Mouse (Mus musculus) E14TG2a.4 (cell line): ENCODE data around the gene Slc19a1.

Experiments
- H3K27me3 ChIP-seq: 2 replicates; pipeline ENCODE4 v1.6.1; 2014; ENCODE audit warnings: low read length, control low read depth; ENCODE audit not compliant: insufficient read depth
- H3K36me3 ChIP-seq: 2 replicates; pipeline ENCODE4 v1.6.1; 2014; ENCODE audit warnings: low read length, control low read depth; ENCODE audit not compliant: insufficient read depth
- H3K4me1 ChIP-seq: replicated peaks from 2 replicates; pipeline ENCODE4 v1.6.1; 2014; ENCODE audit warnings: low read depth, low read length, control low read depth
- H3K4me3 ChIP-seq: replicated peaks from 2 replicates; pipeline ENCODE4 v1.5.1; 2014; ENCODE audit warnings: mild to moderate bottlenecking, low read length
- H3K9me3 ChIP-seq: 2 replicates; pipeline ENCODE4 v1.6.1; 2014; ENCODE audit warnings: low read length, control low read depth
- CTCF ChIP-seq: conservative IDR thresholded peaks from 2 replicates; pipeline ENCODE4 v1.5.1; 2014; ENCODE audit warnings: low read length
- NANOG ChIP-seq: IDR thresholded peaks from 2 replicates; pipeline ENCODE4 v1.6.1; 2014; ENCODE audit warnings: borderline replicate concordance, low read length, mixed read lengths
- POU5F1 ChIP-seq: IDR thresholded peaks from 2 replicates; pipeline ENCODE4 v1.6.1; 2014; ENCODE audit warnings: low read length, borderline replicate concordance

Gene Slc19a1

GRCm38 (mm10) chr10:77048196-77048595, 16.2 kb downstream of the Slc19a1 start:
- peaks cover 97% of the 10 kb centered on the region for H3K36me3 ChIP-seq
- H3K4me1 ChIP-seq: peaks cover 42% of the 10 kb centered on the region
- no peak overlapping the region for H3K4me3 ChIP-seq
- no peaks in the 10 kb centered on the region for H3K9me3 ChIP-seq
- H3K27me3 ChIP-seq: no peaks in the 10 kb centered on the region
- TF ChIP-seq POU5F1 (no peak), NANOG (no peak), CTCF (no peak)

GRCm38 (mm10) chr10:77048606-77049005, 16.6 kb downstream of the Slc19a1 start:
- Histone ChIP-seq H3K36me3 (peaks cover 97% of the 10 kb centered on the region), H3K27me3 (no peaks in the 10 kb centered on the region), H3K9me3 (no peaks in the 10 kb centered on the region), H3K4me1 (peaks cover 42% of the 10 kb centered on the region), H3K4me3 (no peak overlapping the region)
- TF ChIP-seq NANOG (no peak), POU5F1 (no peak), CTCF (no peak)

- no peak overlapping the region for H3K4me3 ChIP-seq
- no peaks in the 10 kb centered on the region for H3K27me3 ChIP-seq
- 0 out of 2 replicates have a peak, but pooled peaks have one; percentile 4 for TF ChIP-seq NANOG
- TF ChIP-seq CTCF: no peak
- peaks cover 99% of the 10 kb centered on the region for H3K36me3 ChIP-seq
- peaks cover 34% of the 10 kb centered on the region for H3K4me1 ChIP-seq
- H3K9me3 ChIP-seq: no peaks in the 10 kb centered on the region
Measured at GRCm38 (mm10) chr10:77056768-77057167, 24.7 kb downstream of the Slc19a1 start.

- H3K9me3 ChIP-seq: no peaks in the 10 kb centered on the region
- TF ChIP-seq POU5F1 (no peak), CTCF (no peak), NANOG (no peak)
- H3K36me3 ChIP-seq: peaks cover 99% of the 10 kb centered on the region
- no peak overlapping the region for H3K4me3 ChIP-seq
- peaks cover 65% of the 10 kb centered on the region for H3K4me1 ChIP-seq
- no peaks in the 10 kb centered on the region for H3K27me3 ChIP-seq
Measured at GRCm38 (mm10) chr10:77061426-77061825, 29.4 kb downstream of the Slc19a1 start.

GRCm38 (mm10) chr10:77062393-77063010, 30.5 kb downstream of the Slc19a1 start:
- Histone ChIP-seq H3K4me3 (no peak overlapping the region), H3K27me3 (no peaks in the 10 kb centered on the region), H3K4me1 (peaks cover 60% of the 10 kb centered on the region), H3K9me3 (no peaks in the 10 kb centered on the region), H3K36me3 (peaks cover 99% of the 10 kb centered on the region)
- TF ChIP-seq NANOG: no peak
- TF ChIP-seq POU5F1: no peak
- no peak for TF ChIP-seq CTCF

- Histone ChIP-seq H3K36me3 (peaks cover 98% of the 10 kb centered on the region), H3K4me1 (peaks cover 69% of the 10 kb centered on the region), H3K4me3 (no peak overlapping the region), H3K27me3 (no peaks in the 10 kb centered on the region), H3K9me3 (no peaks in the 10 kb centered on the region)
- TF ChIP-seq NANOG (no peak), CTCF (no peak), POU5F1 (no peak)
Measured at GRCm38 (mm10) chr10:77064239-77064638, 32.2 kb downstream of the Slc19a1 start.

- TF ChIP-seq POU5F1 (no peak), CTCF (peak; percentile 58), NANOG (no peak)
- Histone ChIP-seq H3K4me1 (peaks cover 71% of the 10 kb centered on the region), H3K9me3 (no peaks in the 10 kb centered on the region), H3K36me3 (peaks cover 98% of the 10 kb centered on the region), H3K4me3 (no peak overlapping the region), H3K27me3 (no peaks in the 10 kb centered on the region)
Measured at GRCm38 (mm10) chr10:77064659-77065058, 32.6 kb downstream of the Slc19a1 start.

- peaks cover 99% of the 10 kb centered on the region for H3K36me3 ChIP-seq
- no peaks in the 10 kb centered on the region for H3K9me3 ChIP-seq
- no peaks in the 10 kb centered on the region for H3K27me3 ChIP-seq
- no peak overlapping the region for H3K4me3 ChIP-seq
- H3K4me1 ChIP-seq: peaks cover 39% of the 10 kb centered on the region
- TF ChIP-seq POU5F1 (no peak), NANOG (no peak), CTCF (no peak)
Measured at GRCm38 (mm10) chr10:77068469-77068868, 36.4 kb downstream of the Slc19a1 start.

- H3K4me3 ChIP-seq: no peak overlapping the region
- peaks cover 24% of the 10 kb centered on the region for H3K4me1 ChIP-seq
- H3K9me3 ChIP-seq: no peaks in the 10 kb centered on the region
- no peaks in the 10 kb centered on the region for H3K27me3 ChIP-seq
- TF ChIP-seq NANOG (no peak), POU5F1 (no peak), CTCF (peak; percentile 63)
- peaks cover 99% of the 10 kb centered on the region for H3K36me3 ChIP-seq
Measured at GRCm38 (mm10) chr10:77070072-77070471, 38.0 kb downstream of the Slc19a1 start.
